Mouse (Mus musculus) limb, embryonic 13.5 days (tissue): ENCODE results near the gene Snx4. TPM values are rescaled to one million over a fixed set of nuclear protein-coding genes. Genes with fewer than 3 reads are reported as not detected.

Source experiments
- ATAC-seq: fragments of 200-750 bp; cut with Nextera tagmentation; 2 replicates; pipeline ENCODE4 v1.8.0; 2017; ENCODE audit warnings: low read depth, moderate number of reproducible peaks, moderate TSS enrichment; ENCODE audit not compliant: low FRiP score
- H3K27ac ChIP-seq: fragments of 300-500 bp; sonication (generic); 2 replicates; pipeline ENCODE4 v1.5.1; 2015; ENCODE audit warnings: inconsistent platforms, mild to moderate bottlenecking, moderate library complexity
- H3K27me3 ChIP-seq: fragments of 300-500 bp; sonication (generic); 2 replicates; pipeline ENCODE4 v1.6.1; 2015; ENCODE audit warnings: mild to moderate bottlenecking, inconsistent platforms
- H3K36me3 ChIP-seq: fragments of 300-500 bp; sonication (generic); 2 replicates; pipeline ENCODE4 v1.6.1; 2015; ENCODE audit warnings: inconsistent platforms, mild to moderate bottlenecking, moderate library complexity
- H3K4me1 ChIP-seq: fragments of 300-500 bp; sonication (generic); 2 replicates; pipeline ENCODE4 v1.6.1; 2015; ENCODE audit warnings: inconsistent platforms
- H3K4me2 ChIP-seq: fragments of 300-500 bp; sonication (generic); replicated peaks from 2 replicates; pipeline ENCODE4 v1.6.1; 2015; ENCODE audit warnings: inconsistent platforms, mild to moderate bottlenecking, moderate library complexity
- H3K4me3 ChIP-seq: fragments of 300-500 bp; sonication (generic); 2 replicates; pipeline ENCODE4 v1.5.1; 2015; ENCODE audit warnings: moderate library complexity, mild to moderate bottlenecking, inconsistent platforms
- H3K9ac ChIP-seq: fragments of 300-500 bp; sonication (generic); 2 replicates; pipeline ENCODE4 v1.6.1; 2015; ENCODE audit warnings: mild to moderate bottlenecking, inconsistent platforms
- H3K9me3 ChIP-seq: fragments of 300-500 bp; sonication (generic); 2 replicates; pipeline ENCODE4 v1.6.1; 2016; ENCODE audit warnings: inconsistent platforms
- WGBS: fragments of 180-500 bp; shearing (Covaris S2); methylation state at CpG from one replicate; pipeline ENCODE4 v1.1.7; 2015; 5-methylcytosine and 5-hydroxymethylcytosine counted together
- polyA plus RNA-seq: library from polyadenylated mRNA; unstranded; fragments of >200 nt; fragmentation: Nextera tagmentation; extraction: Ambion mirVana; gene quantifications from 2 replicates; pipeline ENCODE4 v1.2.1, GENCODE M21; 2015

Snx4 gene
- polyA plus RNA-seq, 1 experiment from 2014 or later, result 89.2 TPM

- Histone ChIP-seq H3K9ac (no peak overlapping the region), H3K36me3 (no peaks in the 10 kb centered on the region), H3K4me1 (peaks cover 21% of the 10 kb centered on the region), H3K4me3 (no peak overlapping the region), H3K27me3 (no peaks in the 10 kb centered on the region), H3K4me2 (peak overlapping the region; percentile 30), H3K9me3 (no peaks in the 10 kb centered on the region), H3K27ac (peak overlapping the region; percentile 63; the same call in 1 of the 2 replicates)
- ATAC-seq, result peak; percentile 28; the same call in 1 of the 2 replicates
- 33% methylated on average over 12 of the region's 12 CpGs for WGBS
Observed at GRCm38 (mm10) chr16:33325704-33326455, 74.6 kb downstream of the Snx4 start.

- no peaks in the 10 kb centered on the region for H3K36me3 ChIP-seq
- H3K4me1 ChIP-seq, result peaks cover 18% of the 10 kb centered on the region
- peak overlapping the region; percentile 30 for H3K4me2 ChIP-seq
- peak overlapping the region; percentile 63; the same call in 1 of the 2 replicates for H3K27ac ChIP-seq
- H3K9me3 ChIP-seq, result no peaks in the 10 kb centered on the region
- WGBS, result 49% methylated on average over 9 of the region's 9 CpGs
- H3K4me3 ChIP-seq, result no peak overlapping the region
- H3K9ac ChIP-seq, result no peak overlapping the region
- peak; percentile 64; the same call in 1 of the 2 replicates for ATAC-seq
- no peaks in the 10 kb centered on the region for H3K27me3 ChIP-seq
Observed at GRCm38 (mm10) chr16:33326589-33326988, 75.3 kb downstream of the Snx4 start.

DNA sequence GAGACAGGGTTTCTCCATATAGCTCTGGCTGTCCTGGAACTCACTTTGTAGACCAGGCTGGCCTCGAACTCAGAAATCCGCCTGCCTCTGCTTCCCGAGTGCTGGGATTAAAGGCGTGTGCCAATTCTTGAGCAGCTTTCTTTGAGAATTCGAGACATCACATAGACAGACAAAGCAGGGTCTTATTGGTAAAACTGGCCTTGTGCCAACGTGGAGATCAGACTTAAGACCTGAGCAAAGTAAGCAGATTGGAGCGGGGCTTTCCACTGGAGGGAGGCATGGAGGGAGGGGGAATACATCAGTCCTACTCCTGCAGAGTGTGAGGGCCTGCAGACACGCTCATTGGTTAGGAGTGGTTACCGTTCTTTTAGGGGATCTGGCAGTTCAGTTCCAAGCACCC is 75.9 kb downstream of the Snx4 start:
- H3K4me1 ChIP-seq, result peaks cover 15% of the 10 kb centered on the region
- no peak overlapping the region for H3K4me3 ChIP-seq
- no peak overlapping the region for H3K9ac ChIP-seq
- no peaks in the 10 kb centered on the region for H3K27me3 ChIP-seq
- H3K9me3 ChIP-seq, result no peaks in the 10 kb centered on the region
- no peak overlapping the region for H3K4me2 ChIP-seq
- no peak for ATAC-seq
- WGBS, result 69% methylated on average over 9 of the region's 9 CpGs
- no peaks in the 10 kb centered on the region for H3K36me3 ChIP-seq
- H3K27ac ChIP-seq, result no peak overlapping the region; the same call in 1 of the 2 replicates

DNA sequence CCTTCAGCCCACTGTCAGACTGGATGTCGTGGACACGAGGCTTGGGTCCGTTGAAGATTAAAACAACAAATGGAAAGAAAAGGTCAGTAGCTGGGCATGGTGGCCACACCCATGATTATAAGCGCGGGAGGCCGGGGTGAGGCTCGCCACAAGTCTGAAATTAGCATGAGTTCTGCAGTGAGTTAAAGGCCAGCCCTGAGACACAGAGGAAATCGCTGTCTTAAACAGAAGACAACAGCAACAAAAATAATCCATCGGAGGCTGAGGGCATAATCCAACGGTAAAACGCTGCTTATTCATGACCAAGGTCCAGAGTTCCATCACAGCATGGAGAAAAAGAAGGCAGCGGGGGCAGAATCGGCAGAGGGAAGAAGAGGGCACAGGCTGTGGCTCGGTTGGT is 81.8 kb downstream of the Snx4 start:
- no peaks in the 10 kb centered on the region for H3K36me3 ChIP-seq
- WGBS, result 86% methylated on average over 14 of the region's 14 CpGs
- no peaks in the 10 kb centered on the region for H3K9me3 ChIP-seq
- H3K4me2 ChIP-seq, result no peak overlapping the region
- peaks cover 11% of the 10 kb centered on the region for H3K4me1 ChIP-seq
- H3K4me3 ChIP-seq, result no peak overlapping the region
- H3K9ac ChIP-seq, result no peak overlapping the region
- H3K27me3 ChIP-seq, result no peaks in the 10 kb centered on the region
- ATAC-seq, result no peak
- H3K27ac ChIP-seq, result no peak overlapping the region

GRCm38 (mm10) chr16:33337177-33337576 is 85.9 kb downstream of the Snx4 start:
- Histone ChIP-seq H3K27ac (no peak overlapping the region), H3K9me3 (no peaks in the 10 kb centered on the region), H3K9ac (no peak overlapping the region), H3K36me3 (no peaks in the 10 kb centered on the region), H3K4me1 (peaks cover 11% of the 10 kb centered on the region), H3K4me3 (no peak overlapping the region), H3K27me3 (no peaks in the 10 kb centered on the region), H3K4me2 (peak overlapping the region; percentile 19; the same call in 1 of the 2 replicates)
- peak; percentile 44; the same call in 1 of the 2 replicates for ATAC-seq
- WGBS, result 10% methylated on average over 8 of the region's 8 CpGs

DNA sequence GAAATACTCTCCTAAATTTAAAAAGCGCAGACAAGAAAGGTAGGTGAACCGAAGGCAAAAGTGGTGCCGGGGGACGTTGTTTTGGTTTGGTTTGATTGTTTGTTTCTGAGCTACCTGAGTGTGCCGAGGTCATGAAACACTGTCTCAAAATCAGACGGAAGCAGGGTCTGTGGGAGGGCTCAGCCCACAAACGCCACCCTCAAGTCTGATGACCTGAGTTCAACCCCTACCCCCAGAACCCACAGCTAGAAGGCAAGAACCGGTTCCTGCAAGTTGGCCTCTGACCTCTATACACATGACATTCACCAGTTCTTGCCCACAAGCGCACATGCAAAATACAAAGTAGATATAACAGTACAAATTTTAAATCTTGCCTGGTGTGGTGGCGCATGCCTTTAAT is 86.4 kb downstream of the Snx4 start:
- no peak for ATAC-seq
- H3K27ac ChIP-seq, result no peak overlapping the region
- no peaks in the 10 kb centered on the region for H3K27me3 ChIP-seq
- no peak overlapping the region for H3K9ac ChIP-seq
- no peaks in the 10 kb centered on the region for H3K9me3 ChIP-seq
- H3K36me3 ChIP-seq, result no peaks in the 10 kb centered on the region
- no peak overlapping the region for H3K4me3 ChIP-seq
- peak overlapping the region; percentile 19; the same call in 1 of the 2 replicates for H3K4me2 ChIP-seq
- 79% methylated on average over 10 of the region's 10 CpGs for WGBS
- peaks cover 11% of the 10 kb centered on the region for H3K4me1 ChIP-seq

DNA sequence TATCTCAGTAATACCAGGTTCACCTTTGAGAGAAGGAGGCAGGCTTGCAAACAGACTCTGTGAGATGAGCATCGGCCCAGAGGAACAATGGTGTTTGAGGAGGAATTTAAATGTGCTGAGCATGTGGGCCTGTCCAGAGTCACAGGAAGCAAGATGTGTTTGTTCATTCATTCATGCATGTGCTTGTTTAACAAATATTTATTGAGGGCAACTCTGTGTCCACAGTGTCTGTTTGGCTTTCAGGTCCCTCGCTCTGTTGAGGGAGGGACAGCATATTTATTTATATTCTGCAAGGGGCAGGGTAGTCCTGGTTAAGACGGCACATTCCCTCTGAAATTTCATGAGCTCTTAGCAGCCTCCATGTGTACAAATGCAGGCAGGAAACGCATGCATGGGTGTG is 87.2 kb downstream of the Snx4 start:
- Histone ChIP-seq H3K4me3 (no peak overlapping the region), H3K27ac (no peak overlapping the region; the same call in 1 of the 2 replicates), H3K9ac (no peak overlapping the region), H3K27me3 (no peaks in the 10 kb centered on the region), H3K4me2 (no peak overlapping the region), H3K9me3 (no peaks in the 10 kb centered on the region), H3K4me1 (peaks cover 11% of the 10 kb centered on the region), H3K36me3 (no peaks in the 10 kb centered on the region)
- no peak for ATAC-seq
- 70% methylated on average over 4 of the region's 4 CpGs for WGBS

GRCm38 (mm10) chr16:33339476-33339875 is 88.2 kb downstream of the Snx4 start:
- H3K9ac ChIP-seq, result no peak overlapping the region
- 85% methylated on average over 2 of the region's 2 CpGs for WGBS
- H3K4me2 ChIP-seq, result no peak overlapping the region
- H3K27me3 ChIP-seq, result no peaks in the 10 kb centered on the region
- H3K4me1 ChIP-seq, result peaks cover 13% of the 10 kb centered on the region
- no peak overlapping the region for H3K4me3 ChIP-seq
- ATAC-seq, result no peak
- no peaks in the 10 kb centered on the region for H3K9me3 ChIP-seq
- H3K27ac ChIP-seq, result no peak overlapping the region
- H3K36me3 ChIP-seq, result no peaks in the 10 kb centered on the region

DNA sequence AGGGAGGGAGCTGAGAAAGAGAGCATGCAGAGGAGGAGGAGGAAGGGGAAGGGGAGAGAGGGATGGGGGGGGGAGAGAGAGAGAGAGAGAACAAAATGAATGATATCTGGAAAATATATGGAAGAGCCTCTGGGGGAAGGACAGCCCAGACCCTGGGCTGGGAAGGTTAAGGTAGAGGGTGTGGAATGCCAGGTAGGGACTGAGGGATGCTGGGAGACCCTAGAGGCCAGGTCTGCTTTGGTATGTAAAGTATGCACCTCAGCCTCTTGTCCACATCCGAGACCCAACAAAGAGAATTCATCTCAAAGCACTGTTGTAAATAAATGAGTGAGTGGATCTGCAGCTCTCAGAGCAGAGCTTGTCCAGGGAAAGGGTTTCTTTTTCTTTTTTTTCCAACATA is 91.1 kb downstream of the Snx4 start:
- 27% methylated on average over 1 of the region's 1 CpGs for WGBS
- no peak for ATAC-seq

GRCm38 (mm10) chr16:33343106-33343505 is 91.9 kb downstream of the Snx4 start:
- H3K4me2 ChIP-seq, result no peak overlapping the region
- H3K27me3 ChIP-seq, result no peaks in the 10 kb centered on the region
- no peak overlapping the region for H3K4me3 ChIP-seq
- no peak overlapping the region for H3K27ac ChIP-seq
- no peaks in the 10 kb centered on the region for H3K36me3 ChIP-seq
- H3K4me1 ChIP-seq, result peaks cover 12% of the 10 kb centered on the region
- no peak for ATAC-seq
- no peaks in the 10 kb centered on the region for H3K9me3 ChIP-seq
- H3K9ac ChIP-seq, result no peak overlapping the region
- 72% methylated on average over 5 of the region's 5 CpGs for WGBS

More for the DNA sequence above, 91.1 kb downstream of the Snx4 start:
- Histone ChIP-seq H3K4me2 (no peak overlapping the region), H3K9me3 (no peaks in the 10 kb centered on the region), H3K27me3 (no peaks in the 10 kb centered on the region), H3K4me1 (peaks cover 15% of the 10 kb centered on the region), H3K4me3 (no peak overlapping the region), H3K36me3 (no peaks in the 10 kb centered on the region), H3K27ac (no peak overlapping the region), H3K9ac (no peak overlapping the region)

GRCm38 (mm10) chr16:33343601-33344000 is 92.4 kb downstream of the Snx4 start:
- no peak overlapping the region for H3K4me3 ChIP-seq
- no peak overlapping the region for H3K27ac ChIP-seq
- WGBS, result 87% methylated on average over 7 of the region's 7 CpGs
- ATAC-seq, result no peak
- no peaks in the 10 kb centered on the region for H3K36me3 ChIP-seq
- H3K9me3 ChIP-seq, result no peaks in the 10 kb centered on the region
- H3K9ac ChIP-seq, result no peak overlapping the region
- no peak overlapping the region for H3K4me2 ChIP-seq
- H3K4me1 ChIP-seq, result peaks cover 12% of the 10 kb centered on the region
- no peaks in the 10 kb centered on the region for H3K27me3 ChIP-seq

GRCm38 (mm10) chr16:33344379-33344778 is 93.1 kb downstream of the Snx4 start:
- no peaks in the 10 kb centered on the region for H3K9me3 ChIP-seq
- no peaks in the 10 kb centered on the region for H3K36me3 ChIP-seq
- no peak overlapping the region for H3K27ac ChIP-seq
- WGBS, result 56% methylated on average over 9 of the region's 9 CpGs
- H3K9ac ChIP-seq, result no peak overlapping the region
- H3K4me3 ChIP-seq, result no peak overlapping the region
- H3K4me1 ChIP-seq, result peaks cover 12% of the 10 kb centered on the region
- no peak overlapping the region for H3K4me2 ChIP-seq
- no peaks in the 10 kb centered on the region for H3K27me3 ChIP-seq
- no peak for ATAC-seq

DNA sequence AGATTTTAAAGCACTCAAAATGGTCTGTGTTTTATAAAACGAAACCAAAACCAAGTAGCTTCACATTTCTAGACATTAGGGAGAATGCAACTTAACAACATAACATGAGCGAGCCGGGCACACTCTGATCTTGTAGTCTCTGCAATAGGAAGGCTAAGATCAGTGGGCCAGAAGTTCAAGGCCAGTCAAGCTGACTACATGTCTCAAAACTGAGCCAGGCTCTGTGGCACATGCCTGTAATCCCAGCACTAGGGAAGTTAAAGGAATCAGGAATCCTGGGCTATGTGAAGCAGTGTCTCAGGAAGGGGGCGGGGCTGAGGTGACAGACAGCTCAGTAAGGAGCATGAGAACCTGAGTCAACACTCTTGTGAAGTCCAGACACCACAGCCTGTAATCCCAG is 93.6 kb downstream of the Snx4 start:
- ATAC-seq, result no peak
- 69% methylated on average over 4 of the region's 4 CpGs for WGBS
- H3K27ac ChIP-seq, result no peak overlapping the region
- H3K4me1 ChIP-seq, result peaks cover 12% of the 10 kb centered on the region
- H3K4me2 ChIP-seq, result no peak overlapping the region
- no peaks in the 10 kb centered on the region for H3K36me3 ChIP-seq
- no peak overlapping the region for H3K4me3 ChIP-seq
- no peaks in the 10 kb centered on the region for H3K27me3 ChIP-seq
- H3K9me3 ChIP-seq, result no peaks in the 10 kb centered on the region
- H3K9ac ChIP-seq, result no peak overlapping the region
